Mouse (Mus musculus): Measurements from ENCODE around the gene Helq.

Helq gene

DNA sequence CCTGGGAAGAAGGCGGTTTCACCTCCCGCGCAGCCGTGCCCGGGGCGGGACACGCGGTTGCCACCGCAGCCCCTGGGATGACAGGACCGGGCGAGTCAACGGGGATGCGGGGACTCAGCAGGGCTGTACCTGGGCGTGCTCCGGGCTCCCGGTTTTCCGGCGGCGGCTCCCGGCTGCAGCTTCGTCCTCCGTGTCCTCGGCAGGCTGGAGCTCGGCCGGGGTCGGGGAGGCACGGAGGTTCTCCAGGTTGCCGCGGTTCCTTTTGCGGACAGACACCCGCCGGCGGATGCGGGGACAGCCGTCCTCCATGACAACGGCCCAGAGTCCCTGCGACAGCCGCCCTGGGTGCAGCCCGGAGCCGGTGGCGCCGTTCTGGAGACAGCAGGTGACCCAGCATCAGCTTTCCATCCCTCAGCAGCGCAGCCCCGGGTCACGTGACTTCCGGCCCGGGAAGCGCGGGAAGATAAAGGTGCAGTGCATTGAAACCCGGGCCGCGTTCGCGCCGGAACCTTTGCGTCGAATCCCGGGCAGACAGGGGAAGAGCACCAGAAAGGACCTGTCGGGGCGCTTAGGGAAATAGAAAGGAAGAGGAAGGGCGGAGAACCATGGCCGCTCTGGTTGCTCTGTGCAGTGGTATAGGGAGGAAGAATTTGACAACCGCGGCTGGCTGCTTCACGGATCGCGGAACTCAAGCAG is at the start of gene Helq, which contains the start of gene Mrps18c:
TSS of gene Helq (minus strand) at position 434 of the 696 bp plus-strand sequence.
TSS of gene Mrps18c (plus strand) at position 463 of the 696 bp plus-strand sequence.
- in situ Hi-C loops (cut with MboI; ENCODE audit: low sequenced_read_pairs): loop anchor here (25.0 kb wide), 1 partner anchor 236 kb away; the partner anchor contains the start of gene Plac8

DNA sequence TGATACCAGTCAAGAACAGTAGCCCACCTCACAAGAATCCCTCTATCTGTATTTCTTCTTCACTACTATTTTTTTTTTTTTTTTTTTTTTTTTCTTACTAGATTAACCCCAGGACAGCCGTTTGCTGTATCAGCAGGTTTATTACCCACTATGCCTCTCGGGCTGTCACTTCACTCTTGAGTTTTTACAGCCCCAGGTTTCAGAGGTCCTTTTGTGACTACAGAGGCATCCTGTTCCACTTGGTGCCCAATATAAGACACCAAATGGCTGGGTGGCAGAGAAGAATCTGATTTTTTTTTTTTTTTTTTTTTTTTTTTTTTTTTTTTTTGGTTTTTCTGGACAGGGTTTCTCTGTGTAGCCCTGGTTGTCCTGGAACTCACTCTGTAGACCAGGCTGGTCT is 48.7 kb upstream of the Helq start:
- in situ Hi-C loops (cut with MboI; ENCODE audit: low sequenced_read_pairs): no loop called here

DNA sequence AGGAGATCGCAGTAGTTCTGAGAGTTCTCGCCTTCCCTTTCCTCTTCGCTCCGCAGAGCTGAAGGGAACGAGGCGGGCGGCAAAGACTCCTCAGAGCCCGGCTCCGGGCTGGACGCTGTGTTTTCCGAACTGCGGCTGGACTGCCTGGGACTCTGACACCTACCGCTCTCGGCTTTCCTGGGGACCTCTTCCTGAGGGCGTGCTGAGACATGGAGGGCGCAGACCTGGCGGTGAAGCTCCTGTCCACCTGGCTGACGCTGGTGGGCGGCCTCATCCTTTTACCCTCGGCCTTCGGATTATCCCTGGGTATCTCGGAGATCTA is 48.2 kb upstream of the Helq start:
- in situ Hi-C loops (cut with MboI; ENCODE audit: low sequenced_read_pairs): no loop called here

DNA sequence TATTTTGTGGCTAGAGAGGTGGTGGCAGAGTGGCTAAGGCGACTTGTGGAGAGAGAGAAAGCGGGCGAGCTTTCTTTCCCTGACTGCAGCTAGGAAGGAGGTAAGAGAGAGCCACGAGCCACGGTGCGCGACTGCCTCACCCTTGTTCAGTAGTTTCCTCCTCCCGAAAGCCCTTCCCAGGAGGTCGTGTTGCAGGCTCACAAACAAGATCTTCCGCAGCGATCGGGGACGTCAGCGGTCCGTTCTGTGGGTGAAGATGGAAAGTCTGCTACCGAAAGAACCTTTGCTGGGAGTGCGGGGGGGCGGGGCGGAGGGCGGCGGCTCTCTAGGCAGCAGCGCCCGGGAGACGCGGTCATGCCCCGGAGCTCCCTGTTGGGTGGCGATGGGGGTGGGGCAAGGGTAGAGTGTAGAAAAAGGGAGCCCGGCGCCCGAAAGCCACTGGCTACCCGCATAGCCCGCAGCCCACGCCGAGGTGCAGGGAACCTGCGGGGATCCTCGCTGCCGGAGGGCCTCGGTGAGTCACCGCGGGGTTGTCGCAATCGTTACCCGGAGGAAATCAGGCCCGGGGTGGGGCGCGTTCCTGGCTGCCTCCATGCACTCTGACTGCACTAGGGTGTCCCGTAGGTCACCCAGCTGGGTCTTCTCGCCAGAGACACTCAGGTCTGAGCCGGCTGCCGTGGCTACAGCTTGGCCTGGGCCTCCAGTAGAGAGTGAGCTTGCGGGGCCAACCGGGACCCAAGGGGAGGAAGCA is 47.6 kb upstream of the Helq start:
- in situ Hi-C loops (cut with MboI; ENCODE audit: low sequenced_read_pairs): no loop called here

DNA sequence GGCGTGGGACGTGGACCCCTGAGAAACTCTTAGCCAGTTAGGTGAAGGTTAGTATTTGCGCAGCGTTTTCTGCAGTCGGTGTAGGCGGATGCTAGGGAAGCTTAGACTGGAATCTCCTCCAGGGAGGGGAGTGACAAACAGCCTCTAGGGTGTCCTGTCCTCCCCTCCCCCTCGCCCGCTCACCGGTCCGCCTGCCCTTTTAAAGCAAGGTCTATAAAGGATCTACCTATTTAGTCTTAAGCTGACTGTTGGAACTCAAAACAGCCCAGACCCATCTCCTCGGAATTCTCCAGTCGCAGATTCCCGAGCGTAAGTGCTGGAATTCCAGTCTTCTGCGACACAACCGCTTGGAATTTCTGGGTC is 47.1 kb upstream of the Helq start, which contains the start of gene Gpat3:
TSS of gene Gpat3 (plus strand) at position 229 of the 363 bp plus-strand sequence.
- in situ Hi-C loops (cut with MboI; ENCODE audit: low sequenced_read_pairs): no loop called here

DNA sequence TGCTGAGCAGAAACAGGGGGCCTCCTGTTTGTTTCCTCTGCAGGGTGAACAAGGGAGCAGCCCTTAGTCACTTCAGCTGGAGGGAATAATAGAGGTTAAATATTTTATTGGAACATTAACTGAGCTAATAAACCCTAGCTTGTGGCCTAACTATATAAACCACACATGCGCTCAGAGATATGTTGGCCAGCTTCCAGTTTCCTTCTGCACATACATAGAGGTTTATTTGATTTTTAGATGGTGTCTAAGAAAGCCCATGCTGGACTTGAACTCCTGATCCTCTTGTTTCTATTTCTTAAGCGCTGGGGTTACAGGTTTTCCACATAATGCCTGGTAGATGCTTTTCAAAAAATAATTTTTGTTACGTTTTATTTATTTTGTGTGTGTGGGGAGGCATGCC is 46.1 kb upstream of the Helq start:
- in situ Hi-C loops (cut with MboI; ENCODE audit: low sequenced_read_pairs): no loop called here

DNA sequence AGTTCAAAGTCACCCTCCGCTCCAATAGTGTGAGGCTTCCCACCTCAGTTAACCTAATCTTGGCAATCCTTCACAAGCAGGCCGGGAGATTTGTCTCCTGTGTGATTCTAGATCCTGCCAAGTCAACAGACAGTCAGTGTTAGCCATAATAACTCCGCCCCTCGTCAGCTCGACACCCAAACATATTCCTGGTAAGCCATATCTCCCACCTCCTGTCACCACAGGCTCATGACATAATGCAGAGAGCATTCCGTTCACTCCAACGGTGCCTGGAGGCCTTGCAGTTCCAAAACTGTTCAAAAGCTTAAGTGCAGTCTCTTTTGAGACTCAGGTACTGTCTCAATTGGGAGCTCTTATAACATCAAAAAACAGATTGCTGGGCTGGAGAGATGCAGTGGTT is 39.5 kb upstream of the Helq start:
- in situ Hi-C loops (cut with MboI; ENCODE audit: low sequenced_read_pairs): no loop called here

DNA sequence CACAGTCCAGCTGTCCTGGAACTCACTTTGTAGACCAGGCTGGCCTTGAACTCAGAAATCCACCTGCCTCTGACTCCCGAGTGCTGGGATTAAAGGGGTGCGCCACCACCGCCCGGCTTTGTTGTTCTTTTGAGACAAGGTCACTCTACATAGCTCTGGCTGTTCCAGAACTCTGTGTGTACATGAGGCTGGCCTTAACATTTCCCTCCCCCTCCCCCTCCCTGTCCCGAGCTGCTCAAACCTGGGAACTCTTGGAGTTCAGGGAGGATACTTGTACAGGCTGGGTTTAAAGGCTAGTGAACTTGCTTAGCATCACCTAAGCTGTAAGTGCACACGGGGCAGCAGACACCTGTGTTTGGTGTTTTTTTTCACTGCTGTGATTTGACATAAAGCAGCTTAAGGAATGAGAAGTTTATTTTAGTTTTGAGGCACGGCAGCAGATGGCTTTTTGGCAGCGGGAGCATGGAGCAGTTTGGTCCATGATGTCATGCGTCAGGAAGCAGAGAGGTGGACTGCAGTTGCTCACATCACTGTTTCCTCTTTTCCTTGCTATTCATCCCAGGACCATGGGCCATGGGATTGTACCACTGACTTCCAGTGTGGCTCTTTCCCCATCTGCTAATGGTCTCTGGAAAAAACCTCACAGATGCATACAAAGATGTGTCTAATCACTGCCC is 37.6 kb upstream of the Helq start:
- in situ Hi-C loops (cut with MboI; ENCODE audit: low sequenced_read_pairs): no loop called here

DNA sequence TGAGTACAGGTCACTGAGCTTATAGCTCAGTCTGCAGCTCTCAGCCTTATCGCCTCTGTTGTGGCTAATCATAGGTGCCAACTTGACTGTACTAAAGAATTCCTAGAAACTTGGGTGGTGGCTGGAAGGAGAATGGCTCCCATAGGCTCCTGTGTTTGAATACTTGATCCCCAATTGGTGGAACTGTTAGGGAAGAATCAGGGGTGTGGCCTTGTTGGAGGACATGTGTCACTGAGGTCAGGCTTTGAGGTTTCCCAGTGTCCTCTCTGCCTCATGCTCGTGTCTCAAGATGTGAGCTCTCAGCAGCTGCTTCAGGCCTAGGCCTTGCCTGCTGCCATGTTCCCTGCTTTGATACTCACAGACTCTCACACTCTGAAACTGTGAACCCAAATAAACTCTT is 35.4 kb upstream of the Helq start:
- in situ Hi-C loops (cut with MboI; ENCODE audit: low sequenced_read_pairs): no loop called here

DNA sequence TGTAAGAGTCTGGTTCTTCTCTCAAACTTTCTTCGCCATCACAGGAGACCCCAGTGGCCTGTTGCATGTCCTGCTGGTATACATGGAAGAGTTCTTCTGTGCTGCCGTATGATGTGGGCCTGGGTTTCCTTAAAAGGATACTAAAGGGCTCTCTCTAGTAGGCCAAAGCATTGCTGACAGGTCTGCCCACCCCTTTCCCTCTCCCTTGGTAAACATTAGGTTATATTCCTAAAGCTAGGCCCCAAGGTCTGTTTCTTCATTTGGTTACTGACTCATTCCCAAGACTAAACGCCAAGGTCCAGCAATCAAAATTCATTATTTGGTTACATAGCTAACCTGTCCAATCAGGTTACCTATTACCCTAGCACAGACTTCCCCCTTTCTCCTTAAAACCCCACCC is 34.3 kb upstream of the Helq start:
- in situ Hi-C loops (cut with MboI; ENCODE audit: low sequenced_read_pairs): no loop called here

DNA sequence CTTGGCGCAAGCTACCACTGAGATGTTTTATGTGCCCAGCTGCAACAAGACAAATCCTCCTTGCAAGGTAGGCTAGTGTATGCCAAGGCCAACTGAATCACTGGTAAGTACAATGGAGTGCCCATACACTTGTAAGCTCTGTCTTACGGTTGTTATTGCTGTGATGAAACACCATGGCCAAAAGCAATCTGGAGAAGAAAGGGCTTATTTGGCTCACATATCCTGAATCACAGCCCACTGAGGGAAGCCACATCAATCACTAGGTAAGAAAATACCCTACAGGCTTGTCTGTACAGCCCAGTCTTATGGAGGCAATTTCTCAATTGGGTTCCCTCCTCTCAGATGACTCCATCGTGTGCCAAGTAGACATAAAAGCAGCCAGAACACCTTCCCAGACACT is 30.3 kb upstream of the Helq start:
- in situ Hi-C loops (cut with MboI; ENCODE audit: low sequenced_read_pairs): no loop called here

DNA sequence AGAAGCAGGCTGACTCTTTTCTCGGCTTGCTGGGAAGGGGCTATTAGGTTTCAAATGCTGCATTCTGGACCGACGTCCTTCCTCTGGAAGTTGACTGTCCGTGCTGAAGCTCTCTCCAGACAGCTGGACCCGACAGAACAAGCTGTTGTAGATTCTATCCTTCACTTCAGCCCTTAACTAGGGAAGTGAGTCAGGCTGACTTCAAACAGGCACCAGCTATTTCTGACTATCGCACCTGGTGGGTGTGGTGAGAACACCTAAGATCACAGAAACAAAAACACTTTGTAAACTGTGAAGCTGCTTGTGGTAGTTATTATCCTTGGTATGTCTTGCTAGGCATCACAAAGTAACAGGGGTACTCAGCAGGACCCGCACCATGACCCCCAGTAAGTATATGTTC is 28.1 kb upstream of the Helq start:
- in situ Hi-C loops (cut with MboI; ENCODE audit: low sequenced_read_pairs): no loop called here

DNA sequence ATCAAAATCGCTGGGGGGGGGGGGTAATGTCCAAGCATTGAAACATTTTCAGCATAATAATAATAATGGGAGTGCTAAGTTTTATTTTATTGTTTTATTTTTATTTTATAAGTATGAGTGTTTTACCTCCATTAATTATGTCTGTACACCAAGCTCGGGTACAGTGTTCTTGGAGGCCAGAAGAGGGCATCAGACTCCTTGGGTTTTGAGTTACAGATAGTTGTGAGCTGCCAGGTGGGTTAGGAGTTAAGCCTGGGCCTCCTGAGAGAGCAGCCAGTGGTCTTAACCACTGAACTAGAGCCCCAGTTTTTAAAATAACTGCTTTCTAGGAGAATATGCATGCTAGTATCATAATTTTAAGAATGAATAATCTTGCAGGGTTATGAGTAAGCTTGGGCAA is 27.6 kb upstream of the Helq start:
- in situ Hi-C loops (cut with MboI; ENCODE audit: low sequenced_read_pairs): no loop called here

DNA sequence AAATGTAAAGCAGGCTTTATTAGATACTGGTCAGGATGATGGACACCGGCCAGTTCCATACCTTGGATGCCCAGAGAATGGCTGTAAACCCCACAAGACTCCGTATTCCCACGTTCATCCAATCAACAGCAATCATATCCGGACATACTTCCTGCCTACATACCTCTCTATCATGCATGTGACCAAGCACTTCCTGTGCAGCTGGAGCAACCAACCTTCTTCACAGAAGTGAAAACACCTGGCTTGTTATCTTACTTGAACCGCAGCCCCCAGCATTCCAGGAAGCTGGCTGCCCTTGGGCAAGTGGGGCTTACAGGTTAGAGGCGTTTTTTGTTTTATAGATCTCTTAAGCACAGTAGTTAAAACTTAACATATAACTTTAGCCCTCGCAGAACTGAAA is 24.4 kb upstream of the Helq start:
- in situ Hi-C loops (cut with MboI; ENCODE audit: low sequenced_read_pairs): loop anchor here (5.0 kb wide), 1 partner anchor 89 kb away; no protein-coding TSS in a partner anchor

DNA sequence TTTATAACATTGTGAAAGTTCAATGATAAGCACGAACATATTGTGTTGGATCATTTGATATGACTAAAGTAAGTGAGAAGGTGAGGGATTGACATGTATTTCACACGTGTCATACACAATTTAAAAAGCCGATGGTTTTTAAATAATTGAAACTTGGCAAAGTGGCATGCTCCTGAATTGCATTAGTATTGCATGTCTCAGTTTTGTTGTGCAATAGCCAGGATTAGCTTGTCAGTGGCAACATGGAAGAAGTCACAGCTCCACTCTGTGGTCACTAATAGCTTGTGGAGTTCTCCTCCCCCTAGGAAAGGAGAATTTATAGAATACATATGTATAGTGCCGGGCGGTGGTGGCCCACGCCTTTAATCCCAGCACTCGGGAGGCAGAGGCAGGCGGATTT is 23.0 kb upstream of the Helq start:
- in situ Hi-C loops (cut with MboI; ENCODE audit: low sequenced_read_pairs): loop anchor here (5.0 kb wide), 1 partner anchor 91 kb away; no protein-coding TSS in a partner anchor

DNA sequence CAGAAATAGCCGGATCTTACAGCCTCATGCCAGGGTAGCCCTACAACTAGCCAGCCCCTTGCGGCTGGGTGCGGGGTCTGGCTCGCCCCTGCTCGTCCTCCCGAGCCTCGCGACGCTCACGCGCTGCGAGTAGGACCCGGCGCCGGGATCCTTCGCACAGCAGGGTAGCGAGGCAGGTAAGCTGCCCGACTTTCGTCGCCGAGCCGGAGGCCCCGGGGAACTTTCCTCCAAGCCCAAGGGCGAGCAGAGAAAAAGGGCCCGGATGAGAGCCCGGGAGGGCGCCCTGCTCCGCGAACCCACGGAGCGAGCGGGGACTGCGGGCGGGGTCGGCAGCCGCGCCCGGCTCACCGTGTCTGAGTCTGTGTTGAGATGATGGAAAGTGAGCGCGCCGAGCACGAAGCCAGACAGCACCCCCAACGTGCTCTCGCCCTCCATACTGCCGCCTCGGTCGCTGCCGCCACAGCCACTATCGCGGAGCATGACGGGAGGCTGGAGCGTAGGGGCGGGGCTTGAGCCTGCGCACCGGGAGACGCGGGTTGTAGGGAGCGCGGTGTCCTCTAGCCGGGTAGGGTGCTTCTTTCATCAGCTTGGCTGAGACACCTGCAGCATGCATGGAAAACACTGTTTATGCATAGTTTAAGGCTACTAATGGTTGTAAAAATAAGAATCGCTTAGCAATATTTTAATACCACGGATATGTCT is 22.2 kb upstream of the Helq start, which contains the start of gene Abraxas1:
TSS of gene Abraxas1 (minus strand) at position 483 of the 702 bp plus-strand sequence.
- in situ Hi-C loops (cut with MboI; ENCODE audit: low sequenced_read_pairs): loop anchor here (5.0 kb wide), 1 partner anchor 92 kb away; no protein-coding TSS in a partner anchor

DNA sequence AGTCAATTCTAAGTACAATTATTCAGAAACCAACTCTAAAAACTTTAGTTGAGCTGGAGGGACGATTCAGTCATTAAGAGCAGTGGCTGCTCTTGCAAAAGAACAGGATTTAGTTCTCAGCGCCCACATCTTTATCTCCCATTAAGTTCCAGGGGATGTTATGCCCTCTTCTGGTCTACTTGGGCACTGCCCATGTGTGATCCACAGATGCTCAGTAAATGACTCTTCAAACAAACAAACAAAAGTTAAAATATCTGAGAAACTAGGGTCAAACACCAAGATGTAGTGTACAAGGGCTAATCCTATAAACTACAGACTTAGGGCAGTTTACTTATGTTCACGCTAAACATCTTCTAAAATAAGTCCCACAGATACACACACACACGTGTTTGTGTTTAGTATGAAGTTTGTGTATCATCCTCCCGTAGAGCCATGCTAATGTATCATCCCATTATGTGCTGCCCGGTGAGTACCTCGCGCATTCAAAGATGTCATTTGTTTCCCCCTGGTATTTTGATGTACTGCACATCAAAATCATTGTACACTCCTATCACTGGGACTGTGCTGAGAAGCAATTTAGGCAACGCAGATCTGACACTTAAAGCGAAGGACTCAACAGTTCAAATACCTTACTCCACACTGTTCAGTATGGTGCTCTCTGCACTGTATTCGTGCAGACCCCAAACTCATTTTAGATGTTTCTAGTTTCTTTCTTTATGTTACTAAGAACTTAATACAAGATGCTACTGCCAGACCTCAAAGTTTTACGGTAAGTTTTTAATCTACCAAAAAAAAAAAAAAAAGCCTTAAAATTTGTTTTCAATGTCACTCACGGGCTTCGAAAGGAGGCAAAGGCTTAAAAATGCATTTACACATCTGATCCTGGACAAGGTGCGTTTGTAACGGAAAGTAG is 21.4 kb upstream of the Helq start:
- in situ Hi-C loops (cut with MboI; ENCODE audit: low sequenced_read_pairs): loop anchor here (5.0 kb wide), 1 partner anchor 92 kb away; no protein-coding TSS in a partner anchor

DNA sequence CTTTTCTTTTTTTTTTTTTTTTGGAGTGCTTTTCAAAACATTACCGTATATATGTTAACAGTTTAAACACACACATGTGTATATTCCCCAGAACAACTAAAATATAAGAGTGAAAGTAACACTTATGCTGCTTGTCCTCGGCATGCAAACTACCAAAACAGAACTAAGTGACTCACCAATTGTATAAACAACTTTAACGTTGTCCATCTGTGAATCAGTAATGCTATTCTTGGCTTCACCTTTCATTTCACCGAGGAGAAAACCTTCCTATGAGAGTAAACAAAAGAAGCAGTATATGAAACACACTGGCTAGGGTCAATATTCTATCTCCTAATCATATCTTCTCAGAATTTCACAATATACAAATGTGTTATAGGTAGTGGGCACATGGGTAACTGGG is 19.9 kb upstream of the Helq start:
- in situ Hi-C loops (cut with MboI; ENCODE audit: low sequenced_read_pairs): no loop called here

DNA sequence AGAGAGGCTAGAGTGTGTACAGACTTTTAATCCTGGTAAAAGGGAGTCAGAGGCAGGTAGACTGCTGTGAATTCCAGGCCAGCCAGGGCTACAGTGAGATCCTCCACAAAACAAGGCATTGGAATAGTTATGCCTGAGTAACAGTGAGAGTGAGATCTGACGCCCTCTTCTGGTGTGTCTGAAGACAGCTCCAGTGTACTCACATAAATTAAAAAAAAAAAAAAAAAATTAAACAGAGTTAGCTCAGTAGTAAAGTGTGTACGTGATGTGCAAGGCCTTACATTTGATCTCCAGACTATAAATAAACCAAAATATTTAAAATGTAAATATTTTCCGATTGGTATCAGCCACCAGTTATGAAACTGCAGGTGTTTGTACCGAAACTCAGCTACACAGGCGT is 4.3 kb downstream of the Helq start:
- in situ Hi-C loops (cut with MboI; ENCODE audit: low sequenced_read_pairs): loop anchor here (25.0 kb wide), 1 partner anchor 232 kb away; the partner anchor contains the start of gene Plac8

DNA sequence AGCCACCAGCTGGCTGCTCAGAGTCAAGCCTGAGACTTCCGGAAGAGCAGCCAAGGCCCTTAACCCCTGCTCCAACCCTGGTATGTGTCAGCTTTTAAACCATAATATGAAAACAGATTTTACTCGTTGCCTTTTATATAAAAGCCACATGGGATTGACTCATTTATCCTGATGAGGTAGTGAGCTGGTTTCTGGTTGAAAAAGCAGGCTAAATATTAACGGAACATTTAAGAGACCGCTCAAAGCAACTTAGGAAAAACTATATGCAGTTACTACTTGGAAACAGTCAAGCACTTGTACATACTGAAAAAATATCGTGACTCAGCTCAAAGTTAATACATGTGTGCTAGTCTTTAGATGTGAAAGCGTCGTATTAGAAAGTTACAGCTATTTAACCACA is 6.1 kb downstream of the Helq start:
- in situ Hi-C loops (cut with MboI; ENCODE audit: low sequenced_read_pairs): loop anchor here (25.0 kb wide), 1 partner anchor 230 kb away; the partner anchor contains the start of gene Plac8

Data from CH12F3 (cell line).